Mouse (Mus musculus) kidney, adult 2 months (tissue): ENCODE measurements around the gene Rpl12. TPM values are rescaled to one million over a fixed set of nuclear protein-coding genes. Genes with fewer than 3 reads are reported as not detected.
A peak's percentile ranks its signal among the peaks of the same experiment; 100 is the strongest.

ENCODE experiments used
- DNase-seq: peaks from one replicate; pipeline ENCODE4 v3.0.0; 2021
- H3K27ac ChIP-seq: fragments of 200-500 bp; 2 replicates; pipeline ENCODE4 v1.5.1; 2012; ENCODE audit warnings: low read depth, low read length, control low read depth, inconsistent platforms; ENCODE audit not compliant: insufficient read depth
- H3K27me3 ChIP-seq: fragments of 200-500 bp; replicated peaks from 2 replicates; pipeline ENCODE4 v1.6.1; 2012; ENCODE audit warnings: mild to moderate bottlenecking, moderate library complexity, low read length, inconsistent platforms; ENCODE audit not compliant: control insufficient read depth, insufficient read depth
- H3K36me3 ChIP-seq: fragments of 200-500 bp; 2 replicates; pipeline ENCODE4 v1.6.1; 2012; ENCODE audit warnings: mild to moderate bottlenecking, moderate library complexity, low read length, inconsistent platforms; ENCODE audit not compliant: control insufficient read depth, insufficient read depth
- H3K4me1 ChIP-seq: fragments of 200-500 bp; 2 replicates; pipeline ENCODE4 v1.6.1; 2011; ENCODE audit warnings: low read length; ENCODE audit not compliant: control insufficient read depth, insufficient read depth
- H3K4me3 ChIP-seq: fragments of 200-500 bp; 2 replicates; pipeline ENCODE4 v1.5.1; 2011; ENCODE audit warnings: mild to moderate bottlenecking, low read depth, low read length, control low read depth; ENCODE audit not compliant: insufficient read depth
- CTCF ChIP-seq: fragments of 200-500 bp; conservative IDR thresholded peaks from 2 replicates; pipeline ENCODE4 v1.5.1; 2011; ENCODE audit warnings: low read depth, mild to moderate bottlenecking, control low read depth, low read length, moderate library complexity, mixed read lengths; ENCODE audit not compliant: insufficient read depth, insufficient read length
- POLR2A ChIP-seq: fragments of 200-500 bp; IDR thresholded peaks from one replicate; pipeline ENCODE4 v1.6.1; 2011; ENCODE audit warnings: low read depth, low read length, control low read depth
- WGBS: fragments of 180-500 bp; shearing (Covaris S2); methylation state at CpG from one replicate; pipeline ENCODE4 v1.1.7; 2018; 5-methylcytosine and 5-hydroxymethylcytosine counted together
- polyA plus RNA-seq: library from polyadenylated mRNA; depleted of rRNA; stranded (reverse); fragments of >200 nt; gene quantifications from 2 replicates; pipeline ENCODE4 v1.2.3, GENCODE M21; 2012

The Rpl12 gene
- polyA plus RNA-seq, 1 experiment: 270 TPM

GRCm38 (mm10) chr2:32963981-32964380 is 2.6 kb downstream of the Rpl12 start:
- Histone ChIP-seq H3K4me3 (no peak overlapping the region), H3K4me1 (peaks cover 18% of the 10 kb centered on the region; the same call in 1 of the 2 replicates), H3K27ac (no peak overlapping the region), H3K27me3 (no peaks in the 10 kb centered on the region), H3K36me3 (no peaks in the 10 kb centered on the region)
- WGBS: 89% methylated on average over 1 of the region's 1 CpGs
- TF ChIP-seq CTCF: no peak
- no peak for TF ChIP-seq POLR2A
- no peak for DNase-seq

GRCm38 (mm10) chr2:32964659-32965457 is 3.5 kb downstream of the Rpl12 start:
- no peak for DNase-seq
- WGBS: 57% methylated on average over 10 of the region's 10 CpGs
- H3K4me3 ChIP-seq: no peak overlapping the region
- H3K27ac ChIP-seq: no peak overlapping the region
- no peak for TF ChIP-seq CTCF
- no peak for TF ChIP-seq POLR2A
- no peaks in the 10 kb centered on the region for H3K36me3 ChIP-seq
- H3K4me1 ChIP-seq: peaks cover 18% of the 10 kb centered on the region; the same call in 1 of the 2 replicates
- H3K27me3 ChIP-seq: no peaks in the 10 kb centered on the region

- no peaks in the 10 kb centered on the region for H3K36me3 ChIP-seq
- 33% methylated on average over 7 of the region's 7 CpGs for WGBS
- no peak for TF ChIP-seq POLR2A
- TF ChIP-seq CTCF: no peak
- peaks cover 17% of the 10 kb centered on the region; the same call in 1 of the 2 replicates for H3K4me1 ChIP-seq
- H3K4me3 ChIP-seq: no peak overlapping the region
- no peak for DNase-seq
- no peak overlapping the region for H3K27ac ChIP-seq
- no peaks in the 10 kb centered on the region for H3K27me3 ChIP-seq
Measured at GRCm38 (mm10) chr2:32965511-32966183, 4.3 kb downstream of the Rpl12 start.

- Histone ChIP-seq H3K27me3 (no peaks in the 10 kb centered on the region), H3K27ac (peak overlapping the region; percentile 97), H3K4me3 (peak overlapping the region; percentile 80), H3K36me3 (no peaks in the 10 kb centered on the region), H3K4me1 (peaks cover 14% of the 10 kb centered on the region; the same call in 1 of the 2 replicates)
- TF ChIP-seq POLR2A (no peak), CTCF (no peak)
- DNase-seq: no peak
- 10% methylated on average over 13 of the region's 13 CpGs for WGBS
Measured at GRCm38 (mm10) chr2:32966184-32966688, 4.9 kb downstream of the Rpl12 start.

GRCm38 (mm10) chr2:32966689-32967631 is 5.6 kb downstream of the Rpl12 start:
- Histone ChIP-seq H3K4me3 (peak overlapping the region; percentile 80), H3K27me3 (no peaks in the 10 kb centered on the region), H3K36me3 (no peaks in the 10 kb centered on the region), H3K27ac (peak overlapping the region; percentile 97), H3K4me1 (peaks cover 14% of the 10 kb centered on the region; the same call in 1 of the 2 replicates)
- peak; percentile 95 for TF ChIP-seq POLR2A
- peak; percentile 59 for TF ChIP-seq CTCF
- DNase-seq: peak; percentile 93
- WGBS: under 1% methylated on average over 55 of the region's 55 CpGs

- no peaks in the 10 kb centered on the region for H3K36me3 ChIP-seq
- H3K4me1 ChIP-seq: peaks cover 5% of the 10 kb centered on the region; the same call in 1 of the 2 replicates
- no peak overlapping the region for H3K27ac ChIP-seq
- no peak for DNase-seq
- TF ChIP-seq POLR2A: no peak
- no peak for TF ChIP-seq CTCF
- H3K4me3 ChIP-seq: no peak overlapping the region
- no peaks in the 10 kb centered on the region for H3K27me3 ChIP-seq
- WGBS: 79% methylated on average over 9 of the region's 9 CpGs
Measured at GRCm38 (mm10) chr2:32968024-32968614, 6.8 kb downstream of the Rpl12 start.
